20 mouse cellular contexts compared by ENCODE assay signal in the genomic region with DNA sequence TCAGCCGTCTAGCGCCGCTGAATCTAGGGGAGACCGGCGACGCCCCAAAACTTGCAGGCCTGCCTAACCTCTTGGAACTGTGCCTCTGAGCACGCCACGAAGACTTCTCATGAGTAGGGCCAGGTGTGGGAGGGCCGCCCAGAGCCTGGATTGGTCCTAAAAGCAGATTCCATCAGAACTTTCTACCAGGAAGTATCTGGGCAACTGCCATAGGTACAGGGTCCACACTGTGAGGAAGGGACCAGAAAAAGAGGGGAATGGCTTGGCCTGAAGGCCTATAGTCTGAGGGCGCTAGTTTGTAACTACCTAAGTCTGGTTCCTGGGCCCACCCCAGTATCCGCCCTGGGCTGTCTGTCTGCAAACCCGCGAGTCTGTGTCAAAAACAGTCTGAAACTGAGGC. TPM values are rescaled to one million over a fixed set of nuclear protein-coding genes. Genes with fewer than 3 reads are reported as not detected.
DNase-seq lines count a peak whose midpoint lies in the region; ATAC-seq and TF ChIP-seq lines count a peak whose summit lies in the region.
"Had no signal": no experiment of that assay in that cellular context is flagged by ENCODE, and none has a peak within 500 bp of the region (broad histone marks: within the 10 kb centered on the region; RNA-seq: fewer than 3 reads in every experiment).

No protein-coding gene starts in this region.

- no peaks in the 10 kb centered on the region for H3K9me3 ChIP-seq in forebrain, embryonic 10.5 days
- H3K9me3 ChIP-seq in forebrain, embryonic 15.5 days, result no peaks in the 10 kb centered on the region
- H3K9me3 ChIP-seq in E14TG2a.4 (ENCODE audit: low read length), result no peaks in the 10 kb centered on the region
- no peaks in the 10 kb centered on the region for H3K9me3 ChIP-seq in intestine, embryonic 15.5 days
- H3K9me3 ChIP-seq: embryonic facial prominence, embryonic 12.5 days; heart, embryonic 12.5 days; limb, embryonic 13.5 days; liver, embryonic 15.5 days; midbrain, embryonic 13.5 days had no signal

- no peak for ATAC-seq in forebrain, embryonic 15.5 days (replicated peaks)
- peak; percentile 44 for ATAC-seq in intestine, embryonic 15.5 days
- 0 out of 2 replicates have a peak, but pooled peaks have one; percentile 26 for ATAC-seq in megakaryocyte-erythroid progenitor cell, adult 5-6 weeks (replicated peaks; ENCODE audit: low FRiP score, low TSS enrichment, poor library complexity, severe bottlenecking)

- H3K9ac ChIP-seq in forebrain, embryonic 15.5 days (replicated peaks), result no peak overlapping the region
- no peak overlapping the region for H3K9ac ChIP-seq in intestine, embryonic 15.5 days
- H3K9ac ChIP-seq: embryonic facial prominence, embryonic 12.5 days; forebrain, postnatal 0 days; heart, embryonic 12.5 days; limb, embryonic 13.5 days; liver, embryonic 15.5 days had no signal

- TF ChIP-seq POLR2A in cerebellum, adult 2 months (IDR thresholded peaks at IDR 0.05; ENCODE audit: borderline replicate concordance, insufficient read depth, low read length), result no peak

- no peak overlapping the region for H3K4me2 ChIP-seq in forebrain, embryonic 15.5 days (replicated peaks)
- no peak overlapping the region for H3K4me2 ChIP-seq in intestine, embryonic 15.5 days (replicated peaks)
- H3K4me2 ChIP-seq: embryonic facial prominence, embryonic 12.5 days; heart, embryonic 12.5 days; limb, embryonic 13.5 days; liver, embryonic 15.5 days had no signal

- H3K27me3 ChIP-seq in forebrain, embryonic 10.5 days (ENCODE audit: poor library complexity, severe bottlenecking), result peaks cover 68% of the 10 kb centered on the region
- no peaks in the 10 kb centered on the region for H3K27me3 ChIP-seq in forebrain, embryonic 15.5 days
- H3K27me3 ChIP-seq in E14TG2a.4 (ENCODE audit: insufficient read depth, low read length), result peaks cover 18% of the 10 kb centered on the region
- H3K27me3 ChIP-seq in intestine, embryonic 15.5 days (replicated peaks), result no peaks in the 10 kb centered on the region
- H3K27me3 ChIP-seq in cerebellum, adult 2 months (ENCODE audit: control insufficient read depth, insufficient read depth, low read length), result no peaks in the 10 kb centered on the region
- H3K27me3 ChIP-seq: embryonic facial prominence, embryonic 12.5 days; limb, embryonic 13.5 days had no signal

- no peak for DNase-seq in forebrain, embryonic 10.5 days (ENCODE audit: extremely low spot score, low spot score)
- no peak for DNase-seq in gastrocnemius, postnatal 10 days
- no peak for DNase-seq in gastrocnemius, postnatal 14 days
- no peak for DNase-seq in cerebellum, adult 2 months
- DNase-seq: cerebellum, adult 18-20 months; heart, postnatal 14 days; right cerebral cortex, postnatal 14 days had no signal

- 0 out of 2 replicates have a peak overlapping the region, but pooled peaks have one; percentile 16 for H3K4me3 ChIP-seq in forebrain, embryonic 10.5 days
- H3K4me3 ChIP-seq in forebrain, embryonic 15.5 days, result no peak overlapping the region
- peak overlapping the region; percentile 61 for H3K4me3 ChIP-seq in E14TG2a.4 (replicated peaks; ENCODE audit: low read length)
- H3K4me3 ChIP-seq in intestine, embryonic 15.5 days (replicated peaks), result no peak overlapping the region
- no peak overlapping the region for H3K4me3 ChIP-seq in cerebellum, adult 2 months (replicated peaks; ENCODE audit: insufficient read depth, low read depth, low read length)
- H3K4me3 ChIP-seq: embryonic facial prominence, embryonic 12.5 days; heart, embryonic 12.5 days; limb, embryonic 13.5 days; liver, embryonic 15.5 days; midbrain, embryonic 13.5 days had no signal

- TF ChIP-seq CTCF in E14TG2a.4 (conservative IDR thresholded peaks at IDR 0.05; ENCODE audit: low read length), result no peak
- no peak for TF ChIP-seq CTCF in cerebellum, adult 2 months (IDR thresholded peaks at IDR 0.05; ENCODE audit: borderline replicate concordance, insufficient read depth, low read depth, low read length)

- peak overlapping the region; percentile 41; the same call in 1 of the 2 replicates for H3K27ac ChIP-seq in forebrain, embryonic 10.5 days
- H3K27ac ChIP-seq in forebrain, embryonic 15.5 days (replicated peaks), result no peak overlapping the region
- no peak overlapping the region for H3K27ac ChIP-seq in intestine, embryonic 15.5 days
- no peak overlapping the region for H3K27ac ChIP-seq in cerebellum, adult 2 months (ENCODE audit: insufficient read depth, low read length)
- H3K27ac ChIP-seq: embryonic facial prominence, embryonic 12.5 days; limb, embryonic 13.5 days; liver, embryonic 15.5 days had no signal

- intact Hi-C loops in gastrocnemius, postnatal 14 days (cut with DNase I; ENCODE audit: low total_unique reads), result no loop called here

- H3K36me3 ChIP-seq in forebrain, embryonic 10.5 days (replicated peaks), result peaks cover 32% of the 10 kb centered on the region
- peaks cover 9% of the 10 kb centered on the region; the same call in 1 of the 2 replicates for H3K36me3 ChIP-seq in forebrain, embryonic 15.5 days
- peaks cover 26% of the 10 kb centered on the region for H3K36me3 ChIP-seq in E14TG2a.4 (ENCODE audit: insufficient read depth, low read length)
- peaks cover 13% of the 10 kb centered on the region for H3K36me3 ChIP-seq in intestine, embryonic 15.5 days
- H3K36me3 ChIP-seq: liver, embryonic 15.5 days had no signal

- 73% methylated on average over 13 of the region's 13 CpGs for WGBS in forebrain, embryonic 10.5 days
- 74% methylated on average over 13 of the region's 13 CpGs for WGBS in forebrain, embryonic 15.5 days
- 61% methylated on average over 13 of the region's 13 CpGs for WGBS in intestine, embryonic 15.5 days
- WGBS in cerebellum, adult 2 months, result 80% methylated on average over 13 of the region's 13 CpGs

- H3K4me1 ChIP-seq in forebrain, embryonic 10.5 days, result peaks cover 81% of the 10 kb centered on the region
- peaks cover 43% of the 10 kb centered on the region for H3K4me1 ChIP-seq in forebrain, embryonic 15.5 days
- peaks cover 99% of the 10 kb centered on the region for H3K4me1 ChIP-seq in E14TG2a.4 (replicated peaks; ENCODE audit: low read depth, low read length)
- peaks cover 43% of the 10 kb centered on the region for H3K4me1 ChIP-seq in intestine, embryonic 15.5 days (replicated peaks)
- H3K4me1 ChIP-seq in cerebellum, adult 2 months (ENCODE audit: control insufficient read depth, insufficient read depth, low read length), result no peaks in the 10 kb centered on the region; the same call in 1 of the 2 replicates

RNA-seq across cellular contexts. Expression of gene Efna4, which starts 6.3 kb away (rescaled TPM):
- polyA plus RNA-seq in forebrain, embryonic 10.5 days (2016; fragmentation: Nextera tagmentation; extraction: Ambion mirVana), result 27.6 and 28.7 TPM in 2 replicates
- polyA plus RNA-seq in forebrain, embryonic 15.5 days (2015; fragmentation: Nextera tagmentation; extraction: Ambion mirVana), result 14.4 and 15.7 TPM in 2 replicates
- 16.9 and 18.1 TPM in 2 replicates for polyA plus RNA-seq in intestine, embryonic 15.5 days (2015; fragmentation: Nextera tagmentation; extraction: Ambion mirVana)
- total RNA-seq in megakaryocyte-erythroid progenitor cell, adult 5-6 weeks (2014; fragmentation: Nextera tagmentation), result 0.30 TPM in 1 of 2 replicates, not detected in the other
- 0.30 TPM in 1 of 2 replicates, not detected in the other for total RNA-seq in megakaryocyte-erythroid progenitor cell, adult 5-6 weeks (2017)
- 1 to 10 TPM in 1 of 2 experiments, under 1 TPM in 1; 0.82 to 1.9 TPM for total RNA-seq in gastrocnemius, postnatal 10 days (2021)
- total RNA-seq in gastrocnemius, postnatal 14 days (2021), result under 1 TPM; 0.42 to 0.80 TPM
- 0.36 and 0.64 TPM in 2 replicates for polyA plus RNA-seq in cerebellum, adult 2 months (2012; rRNA removed)
- total RNA-seq: gastrocnemius, adult 18-20 months had no signal

RNA-seq across cellular contexts. Expression of gene Efna3, which starts 8.8 kb away (rescaled TPM):
- 3.0 and 4.0 TPM in 2 replicates for polyA plus RNA-seq in forebrain, embryonic 10.5 days (2016; fragmentation: Nextera tagmentation; extraction: Ambion mirVana)
- polyA plus RNA-seq in forebrain, embryonic 15.5 days (2015; fragmentation: Nextera tagmentation; extraction: Ambion mirVana), result 41.0 and 42.5 TPM in 2 replicates
- 9.0 and 9.2 TPM in 2 replicates for polyA plus RNA-seq in intestine, embryonic 15.5 days (2015; fragmentation: Nextera tagmentation; extraction: Ambion mirVana)
- not detected in 2 replicates for total RNA-seq in megakaryocyte-erythroid progenitor cell, adult 5-6 weeks (2014; fragmentation: Nextera tagmentation)
- total RNA-seq in megakaryocyte-erythroid progenitor cell, adult 5-6 weeks (2017), result not detected in 2 replicates
- total RNA-seq in gastrocnemius, postnatal 10 days (2021), result not detected
- total RNA-seq in gastrocnemius, postnatal 14 days (2021), result not detected
- 31.9 and 37.0 TPM in 2 replicates for polyA plus RNA-seq in cerebellum, adult 2 months (2012; rRNA removed)
- total RNA-seq: common myeloid progenitor, adult 5-6 weeks; gastrocnemius, adult 18-20 months; granulocyte monocyte progenitor cell, adult 5-6 weeks; heart, postnatal 14 days had no signal

RNA-seq across cellular contexts. Expression of gene Adam15, which starts 18.2 kb away (rescaled TPM):
- polyA plus RNA-seq in forebrain, embryonic 10.5 days (2016; fragmentation: Nextera tagmentation; extraction: Ambion mirVana), result 32.1 and 39.5 TPM in 2 replicates
- polyA plus RNA-seq in forebrain, embryonic 15.5 days (2015; fragmentation: Nextera tagmentation; extraction: Ambion mirVana), result 32.9 and 34.0 TPM in 2 replicates
- 45.5 and 49.5 TPM in 2 replicates for polyA plus RNA-seq in intestine, embryonic 15.5 days (2015; fragmentation: Nextera tagmentation; extraction: Ambion mirVana)
- 7.4 and 11.4 TPM in 2 replicates for total RNA-seq in megakaryocyte-erythroid progenitor cell, adult 5-6 weeks (2014; fragmentation: Nextera tagmentation)
- 2.3 and 6.4 TPM in 2 replicates for total RNA-seq in megakaryocyte-erythroid progenitor cell, adult 5-6 weeks (2017)
- 10 to 100 TPM; 32.6 to 48.1 TPM for total RNA-seq in gastrocnemius, postnatal 10 days (2021)
- total RNA-seq in gastrocnemius, postnatal 14 days (2021), result 10 to 100 TPM; 35.0 to 40.1 TPM
- 142 and 147 TPM in 2 replicates for polyA plus RNA-seq in cerebellum, adult 2 months (2012; rRNA removed)

RNA-seq across cellular contexts. Expression of gene Dcst2, which starts 30.2 kb away (rescaled TPM):
- polyA plus RNA-seq in forebrain, embryonic 10.5 days (2016; fragmentation: Nextera tagmentation; extraction: Ambion mirVana), result 0.06 and 0.16 TPM in 2 replicates
- 0.11 and 0.13 TPM in 2 replicates for polyA plus RNA-seq in forebrain, embryonic 15.5 days (2015; fragmentation: Nextera tagmentation; extraction: Ambion mirVana)
- polyA plus RNA-seq in intestine, embryonic 15.5 days (2015; fragmentation: Nextera tagmentation; extraction: Ambion mirVana), result 1.4 and 1.5 TPM in 2 replicates
- not detected in 2 replicates for total RNA-seq in megakaryocyte-erythroid progenitor cell, adult 5-6 weeks (2014; fragmentation: Nextera tagmentation)
- not detected in 2 replicates for total RNA-seq in megakaryocyte-erythroid progenitor cell, adult 5-6 weeks (2017)
- not detected for total RNA-seq in gastrocnemius, postnatal 10 days (2021)
- not detected for total RNA-seq in gastrocnemius, postnatal 14 days (2021)
- 0.32 and 0.36 TPM in 2 replicates for polyA plus RNA-seq in cerebellum, adult 2 months (2012; rRNA removed)
- total RNA-seq: common myeloid progenitor, adult 5-6 weeks; gastrocnemius, adult 18-20 months; granulocyte monocyte progenitor cell, adult 5-6 weeks; heart, postnatal 14 days had no signal
- polyA plus RNA-seq: heart, embryonic 12.5 days had no signal

RNA-seq across cellular contexts. Expression of gene Dcst1, which starts 33.5 kb away (rescaled TPM):
- polyA plus RNA-seq in forebrain, embryonic 10.5 days (2016; fragmentation: Nextera tagmentation; extraction: Ambion mirVana), result 0.23 TPM in 1 of 2 replicates, not detected in the other
- 0.51 and 0.89 TPM in 2 replicates for polyA plus RNA-seq in forebrain, embryonic 15.5 days (2015; fragmentation: Nextera tagmentation; extraction: Ambion mirVana)
- 1.6 and 1.9 TPM in 2 replicates for polyA plus RNA-seq in intestine, embryonic 15.5 days (2015; fragmentation: Nextera tagmentation; extraction: Ambion mirVana)
- total RNA-seq in megakaryocyte-erythroid progenitor cell, adult 5-6 weeks (2014; fragmentation: Nextera tagmentation), result not detected in 2 replicates
- total RNA-seq in megakaryocyte-erythroid progenitor cell, adult 5-6 weeks (2017), result not detected in 2 replicates
- total RNA-seq in gastrocnemius, postnatal 10 days (2021), result under 1 TPM; 0.12 to 0.14 TPM
- not detected for total RNA-seq in gastrocnemius, postnatal 14 days (2021)
- polyA plus RNA-seq in cerebellum, adult 2 months (2012; rRNA removed), result 0.10 and 0.27 TPM in 2 replicates
- total RNA-seq: forebrain, postnatal 0 days; gastrocnemius, adult 18-20 months; granulocyte monocyte progenitor cell, adult 5-6 weeks had no signal
- polyA plus RNA-seq: liver, embryonic 15.5 days had no signal

Comparison
In these comparisons a context has a peak if more than half of its experiments do, and no peak if none do; other contexts are left out.
1. H3K4me3 ChIP-seq: peak in forebrain, embryonic 10.5 days (single experiment) and E14TG2a.4 (single experiment); none in forebrain, embryonic 15.5 days (single experiment), intestine, embryonic 15.5 days (single experiment) and cerebellum, adult 2 months (single experiment).